Mouse (Mus musculus) lung, adult 2 months (tissue): Measurements from ENCODE around the gene Nsd2.

Experiments used
- CTCF ChIP-seq: fragments of 200-500 bp; IDR thresholded peaks from 2 replicates; pipeline ENCODE4 v1.5.1; 2011; ENCODE audit warnings: mild to moderate bottlenecking, low read length, control low read depth; ENCODE audit not compliant: insufficient read depth
- POLR2A ChIP-seq: fragments of 200-500 bp; IDR thresholded peaks from 2 replicates; pipeline ENCODE4 v1.6.1; 2011; ENCODE audit warnings: low read depth, mild to moderate bottlenecking, control low read depth, low read length, borderline replicate concordance; ENCODE audit errors: extremely low read depth

- TF ChIP-seq POLR2A, result no peak
- no peak for TF ChIP-seq CTCF
Measured at GRCm38 (mm10) chr5:33816008-33816725, 4.4 kb upstream of the Nsd2 start.
